Mouse (Mus musculus) urinary bladder, postnatal 14 days (tissue): ENCODE data around the gene Zbtb20.

Experiments used
- DNase-seq: peaks from one replicate; pipeline ENCODE4 v3.0.0; 2021; ENCODE audit warnings: low spot score

Gene Zbtb20

DNA sequence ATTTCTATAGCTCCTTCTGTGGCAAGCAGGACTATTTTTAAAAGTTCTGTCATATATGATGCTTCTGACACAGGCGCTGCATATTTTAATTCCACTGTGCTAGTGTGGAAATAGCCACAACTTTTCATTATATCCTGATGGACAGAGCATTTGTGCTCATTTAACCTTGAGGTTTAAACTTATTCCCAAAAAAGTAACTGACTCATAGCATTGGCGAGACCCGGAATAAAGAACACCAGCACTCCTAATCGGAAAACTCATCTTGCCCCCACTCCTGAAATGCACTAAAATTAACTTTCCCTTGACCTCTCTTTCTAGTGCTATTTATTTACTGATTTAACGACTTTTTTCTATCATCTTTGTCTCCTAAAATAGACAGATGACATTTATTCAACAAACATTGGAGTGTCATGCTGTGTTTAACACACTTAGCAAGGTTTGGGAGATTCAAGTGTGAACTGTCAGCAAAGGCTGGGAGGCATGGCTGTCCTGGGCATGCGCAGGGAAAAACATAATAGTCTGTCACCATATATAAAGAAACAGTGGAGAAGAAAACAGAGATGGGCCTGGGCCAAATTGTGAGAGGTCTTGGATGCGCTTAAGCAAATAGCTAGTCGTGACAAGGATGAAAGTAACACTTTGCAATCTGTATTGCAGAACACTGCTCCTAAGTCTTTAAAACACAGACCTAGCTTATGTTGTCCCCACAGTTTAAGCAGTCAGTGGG is 580.9 kb downstream of the Zbtb20 start:
- no peak for DNase-seq

DNA sequence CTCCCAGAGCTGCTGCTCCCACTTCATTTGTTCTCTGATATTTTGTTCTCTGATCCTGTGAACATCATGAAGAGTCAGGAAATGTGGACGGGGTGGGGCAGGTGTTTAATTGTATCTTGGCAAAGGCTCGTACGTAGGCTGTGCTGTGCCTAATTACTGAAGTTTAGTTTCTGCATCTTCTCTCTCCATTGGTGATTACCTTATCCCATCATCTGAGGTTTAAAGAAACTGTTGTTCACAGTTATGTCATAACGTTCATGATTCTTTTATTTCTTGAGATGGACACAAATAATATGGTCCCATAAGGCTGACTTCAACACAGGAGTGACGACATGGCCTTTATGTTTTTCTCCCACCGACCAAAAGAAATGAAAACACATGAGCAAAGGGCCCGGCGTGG is 582.1 kb downstream of the Zbtb20 start:
- DNase-seq, result no peak

GRCm38 (mm10) chr16:43458726-43459223 is 583.1 kb downstream of the Zbtb20 start:
- no peak for DNase-seq

DNA sequence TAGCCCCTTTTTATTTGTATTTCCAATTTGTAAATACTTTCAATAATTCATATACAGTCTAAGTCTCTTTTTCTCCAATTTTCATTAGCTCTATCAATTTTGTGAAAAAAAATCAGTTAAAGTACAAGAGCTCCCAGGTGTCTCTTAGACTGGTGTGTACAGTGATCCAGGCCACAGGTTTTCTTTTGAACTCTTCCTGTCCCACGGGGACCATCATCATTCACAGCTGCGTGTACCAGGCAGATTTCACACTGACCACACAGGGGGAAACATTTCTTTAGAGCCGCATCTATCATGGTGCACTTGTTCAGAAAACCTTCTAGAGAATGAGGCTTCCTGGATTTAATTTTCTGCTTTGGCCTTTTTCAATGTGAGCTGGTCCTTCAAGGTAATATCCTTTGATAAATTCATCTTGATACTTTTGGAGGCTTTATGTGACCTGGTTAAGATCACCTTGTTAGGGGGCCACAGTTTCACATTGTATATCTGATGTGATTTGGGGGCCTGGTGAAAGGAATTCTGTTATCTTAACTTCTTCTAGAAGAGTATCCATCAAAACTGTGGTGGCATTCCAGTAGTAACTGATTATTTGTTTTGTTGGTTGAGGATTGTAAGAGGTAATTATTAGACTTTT is 586.2 kb downstream of the Zbtb20 start:
- no peak for DNase-seq

- DNase-seq, result no peak
These were observed 587.1 kb downstream of the Zbtb20 start for GRCm38 (mm10) chr16:43462470-43463455.

DNA sequence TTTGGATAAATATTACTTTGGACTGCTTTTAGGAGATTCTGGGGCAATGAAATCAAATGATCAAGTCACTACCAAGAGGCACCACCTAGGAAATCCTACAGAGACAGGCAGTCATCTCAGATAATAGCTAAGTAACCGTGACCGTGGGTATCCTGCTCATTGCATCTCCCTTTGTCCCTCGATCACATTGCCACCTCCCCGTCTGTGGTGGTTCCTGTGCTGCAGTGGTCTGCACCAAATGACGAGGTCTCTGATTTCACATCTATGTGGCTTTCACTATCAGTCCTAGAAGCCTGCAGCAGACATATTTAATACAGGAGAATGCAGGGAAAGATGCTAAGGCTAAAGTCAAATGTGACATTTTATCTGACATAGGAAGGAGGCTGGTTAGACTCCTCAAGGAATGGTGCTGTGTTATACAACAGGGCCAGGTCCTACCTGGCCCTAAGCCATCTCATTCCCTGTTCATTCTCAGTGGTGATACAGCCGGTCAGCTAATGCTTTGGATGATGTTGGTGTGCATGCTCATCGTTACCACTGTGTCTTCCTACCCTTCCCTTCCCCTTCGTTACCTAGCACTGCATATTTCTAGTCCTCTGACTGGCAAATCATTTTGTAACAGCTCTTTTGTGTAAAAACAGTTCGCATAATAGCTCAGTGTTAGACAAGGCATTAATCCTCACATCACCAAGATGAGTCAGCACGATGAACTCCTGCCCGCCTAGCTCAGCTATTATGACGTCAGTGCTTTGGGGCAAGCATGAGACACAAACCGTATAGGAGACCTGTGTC is 588.2 kb downstream of the Zbtb20 start:
- peak; percentile 38 for DNase-seq

DNA sequence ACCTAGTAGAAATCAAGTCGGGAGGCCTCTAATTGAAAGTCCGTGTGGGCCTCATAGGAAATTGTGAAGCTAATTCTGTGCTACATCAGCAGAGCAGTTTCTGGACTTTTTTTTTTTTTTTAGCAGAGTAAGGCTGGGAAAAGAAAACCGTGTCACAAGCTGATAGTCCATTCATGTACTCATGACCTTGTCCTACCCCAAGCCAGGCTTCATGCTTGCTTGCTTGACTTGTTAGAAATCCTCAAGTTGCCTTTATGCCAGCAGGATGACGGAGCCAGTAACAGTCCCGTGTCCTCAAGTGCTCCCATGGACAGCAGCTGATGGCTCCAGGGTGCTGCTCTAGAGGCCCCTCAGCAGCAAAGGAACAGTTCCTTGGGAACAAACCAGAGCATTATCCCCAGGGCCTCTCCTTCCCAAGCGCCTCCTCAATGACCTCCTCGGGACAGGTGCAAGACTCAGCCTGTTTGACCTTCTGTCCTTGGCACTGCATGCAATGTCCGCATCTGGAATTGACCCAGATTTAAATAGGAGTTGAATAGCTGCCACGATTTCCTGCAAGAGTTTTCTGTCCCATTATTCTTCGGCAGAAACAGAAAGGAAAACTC is 588.9 kb downstream of the Zbtb20 start:
- peak; percentile 43 for DNase-seq

DNA sequence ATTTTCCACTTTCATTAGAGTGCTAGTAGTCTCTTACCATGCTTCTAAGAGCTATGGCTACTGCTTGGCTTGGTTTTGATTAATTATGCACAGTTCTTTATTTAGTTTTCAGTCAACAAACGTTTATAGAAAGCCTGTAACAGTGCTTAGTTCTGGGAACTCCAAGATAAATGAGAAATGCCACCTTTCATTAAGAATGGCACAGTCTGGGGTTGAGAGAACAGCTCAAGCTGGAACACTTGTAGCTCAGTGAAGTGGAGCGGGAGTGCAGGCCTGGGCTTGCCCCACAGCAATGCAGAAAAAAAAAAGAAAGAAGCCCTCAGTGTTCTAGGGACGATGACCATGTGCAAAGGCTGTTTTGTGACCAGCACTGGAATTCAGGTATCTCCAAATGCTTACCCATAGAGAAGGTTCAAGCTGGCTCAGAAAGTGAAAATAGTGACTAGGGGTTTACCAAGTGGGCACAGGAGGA is 589.7 kb downstream of the Zbtb20 start:
- no peak for DNase-seq

- no peak for DNase-seq
These were observed 590.5 kb downstream of the Zbtb20 start for GRCm38 (mm10) chr16:43465921-43466748.

- DNase-seq, result no peak
These were observed 591.0 kb downstream of the Zbtb20 start for GRCm38 (mm10) chr16:43466749-43467065.

- no peak for DNase-seq
These were observed 595.4 kb downstream of the Zbtb20 start for GRCm38 (mm10) chr16:43471060-43471459.

DNA sequence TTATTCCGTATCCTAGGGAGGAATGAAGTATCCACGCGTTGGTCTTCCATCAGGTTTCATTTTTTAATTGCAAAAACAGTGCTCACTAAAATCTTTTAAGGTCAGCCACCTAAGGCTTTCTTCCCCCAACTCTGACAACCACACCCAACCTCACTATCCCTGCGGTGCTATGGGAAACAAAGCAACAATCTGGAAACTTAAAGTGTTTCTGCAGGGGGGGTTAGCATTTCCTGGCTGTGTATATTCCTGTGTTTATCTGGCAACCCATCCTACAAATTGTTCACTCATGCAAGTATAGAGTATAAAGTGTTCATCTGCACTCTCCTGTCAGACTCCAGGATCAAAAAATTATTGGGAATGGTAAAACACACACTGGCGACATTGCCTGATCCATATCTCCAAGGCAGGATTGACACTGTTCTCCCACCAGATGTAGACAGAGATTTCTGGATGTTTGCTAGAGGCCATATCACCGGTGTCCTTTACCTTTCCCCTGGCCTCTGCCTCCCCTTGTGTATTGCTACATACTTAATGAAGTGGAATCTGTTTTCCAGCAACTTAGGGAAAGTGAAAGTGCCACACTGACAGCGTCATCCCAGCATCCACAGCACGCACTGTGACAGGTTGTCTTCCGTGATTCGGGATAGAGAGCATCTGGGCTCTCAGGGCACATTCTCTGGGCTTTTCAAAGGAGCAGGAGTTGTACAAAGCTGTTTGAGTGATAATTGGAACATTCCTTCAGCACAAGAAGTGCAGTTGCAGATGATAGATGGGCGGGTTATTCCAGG is 599.5 kb downstream of the Zbtb20 start:
- no peak for DNase-seq

DNA sequence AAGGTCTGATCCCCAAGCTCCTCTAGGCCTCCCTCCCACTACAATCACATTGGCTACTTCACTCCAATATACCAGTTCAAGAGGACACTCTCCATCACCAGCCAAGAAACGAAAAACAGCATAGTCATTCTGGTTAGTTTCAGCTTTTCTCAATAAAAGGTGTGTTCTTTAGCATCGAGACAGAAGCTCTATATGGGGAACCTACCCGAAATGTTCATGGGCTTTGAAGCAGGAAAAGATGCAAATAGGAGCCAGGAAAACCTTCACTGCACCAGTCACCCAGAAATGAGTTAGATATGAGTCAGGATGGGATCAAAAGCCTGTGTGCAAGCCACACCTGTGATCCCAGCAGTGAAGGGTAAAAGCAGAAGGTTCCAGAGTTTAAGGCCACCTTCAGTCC is 601.2 kb downstream of the Zbtb20 start:
- DNase-seq, result no peak

DNA sequence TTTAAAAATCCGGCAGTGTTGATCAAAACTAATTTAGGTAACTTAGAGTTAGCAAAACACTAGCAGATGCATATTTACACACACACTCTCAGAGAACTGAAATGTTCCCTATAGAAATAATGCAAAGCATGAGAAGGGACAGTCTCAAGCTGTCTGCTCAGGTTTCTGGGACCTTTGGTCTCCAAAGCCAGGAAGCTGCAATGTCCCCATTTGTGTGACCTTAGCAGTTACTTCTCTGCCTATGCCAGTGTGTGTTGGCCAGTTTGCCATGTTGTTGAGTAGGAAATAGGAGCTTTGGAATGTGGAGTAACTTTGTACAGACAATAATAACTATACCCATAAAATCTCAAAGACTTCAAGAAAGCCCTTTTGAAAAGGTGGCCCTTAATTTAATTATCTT is 602.7 kb downstream of the Zbtb20 start:
- no peak for DNase-seq

DNA sequence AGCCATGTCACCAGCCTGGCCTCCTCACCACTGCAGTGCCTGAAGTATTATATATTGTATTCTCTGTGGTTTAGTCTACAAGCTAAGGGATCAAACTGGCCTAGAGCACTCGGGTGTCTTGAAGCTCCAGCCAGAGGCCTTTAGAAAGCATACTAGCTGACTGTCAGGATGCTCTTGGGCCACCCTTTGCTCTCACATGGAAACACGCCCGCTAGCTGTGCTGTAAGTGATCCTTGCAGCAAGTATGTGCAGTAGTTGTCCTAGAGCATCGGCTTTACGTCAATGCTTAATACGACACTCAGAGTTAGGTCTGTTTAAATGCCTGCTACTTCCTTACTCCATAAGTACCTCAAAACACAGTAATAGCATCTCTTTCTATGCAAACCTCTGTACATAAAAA is 604.9 kb downstream of the Zbtb20 start:
- no peak for DNase-seq

DNA sequence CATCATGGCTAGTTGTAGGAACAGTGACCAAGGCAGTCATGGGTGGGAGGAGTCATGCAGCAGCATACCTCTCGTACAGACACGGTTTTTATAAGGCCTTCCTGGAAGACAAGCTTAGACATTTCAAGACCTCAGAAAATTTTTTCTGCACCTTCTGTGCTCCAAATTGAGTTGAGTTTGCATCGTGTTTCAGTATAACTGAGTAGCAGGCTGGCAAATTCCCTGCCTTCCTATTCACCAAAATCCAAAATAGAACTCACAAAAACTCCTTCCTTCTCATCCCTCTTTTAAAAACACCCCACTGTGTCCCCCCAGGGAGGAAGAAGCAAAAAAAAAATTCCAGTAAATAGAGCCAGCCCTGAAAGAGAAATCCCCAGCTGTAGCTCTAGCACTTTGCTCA is 606.4 kb downstream of the Zbtb20 start:
- DNase-seq, result no peak

GRCm38 (mm10) chr16:43482738-43483137 is 607.1 kb downstream of the Zbtb20 start:
- no peak for DNase-seq

- no peak for DNase-seq
These were observed 608.7 kb downstream of the Zbtb20 start for GRCm38 (mm10) chr16:43484400-43484799.

DNA sequence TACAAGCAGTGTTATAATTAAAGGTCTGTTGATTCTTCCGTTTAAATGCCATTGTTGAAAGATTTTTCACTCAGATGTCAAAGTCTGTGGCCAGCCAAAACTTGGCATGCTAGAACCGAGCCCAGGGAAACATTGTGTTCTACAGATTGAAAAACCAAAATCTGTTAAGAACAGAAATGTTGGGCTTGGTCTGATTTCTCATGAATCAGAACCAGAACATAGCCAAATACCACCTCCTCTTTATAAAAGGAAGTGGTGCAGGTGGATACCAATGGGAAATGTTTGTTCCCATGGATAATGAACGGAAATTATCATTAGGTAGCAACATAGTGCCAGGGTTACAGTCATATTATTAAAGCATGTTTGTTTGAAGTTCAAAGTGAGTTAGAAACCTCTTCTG is 613.7 kb downstream of the Zbtb20 start:
- DNase-seq, result no peak

- no peak for DNase-seq
These were observed 614.3 kb downstream of the Zbtb20 start for GRCm38 (mm10) chr16:43489984-43490383.
